Mouse (Mus musculus): ENCODE results near the gene Cntfr. TPM values are rescaled to one million over a fixed set of nuclear protein-coding genes. Genes with fewer than 3 reads are reported as not detected.

Cntfr gene
- polyA plus RNA-seq, 1 experiment from 2014 or later = 0.22 TPM

GRCm38 (mm10) chr4:41622071-41622470 lies 74.8 kb downstream of the Cntfr start:
- ATAC-seq (ENCODE audit: low read depth) = no peak
- no peaks in the 10 kb centered on the region for H3K27me3 ChIP-seq (ENCODE audit: control insufficient read depth, insufficient read depth, low read depth, low read length)
- no peak overlapping the region for H3K27ac ChIP-seq (ENCODE audit: low read length)
- no peaks in the 10 kb centered on the region for H3K36me3 ChIP-seq (ENCODE audit: control insufficient read depth, insufficient read depth)
- no peak overlapping the region for H3K9ac ChIP-seq (ENCODE audit: low read depth, low read length)
- no peak overlapping the region for H3K4me3 ChIP-seq (ENCODE audit: low read depth, low read length)
- no peak overlapping the region for H3K4me2 ChIP-seq (ENCODE audit: low read depth, low read length)
- 76% methylated on average over 14 of the region's 14 CpGs for WGBS (ENCODE audit: insufficient replicate concordance)
- no peaks in the 10 kb centered on the region for H3K9me3 ChIP-seq (replicated peaks; ENCODE audit: control insufficient read depth, low read length)
- no peaks in the 10 kb centered on the region for H3K4me1 ChIP-seq (ENCODE audit: control insufficient read depth, low read depth, low read length)

DNA sequence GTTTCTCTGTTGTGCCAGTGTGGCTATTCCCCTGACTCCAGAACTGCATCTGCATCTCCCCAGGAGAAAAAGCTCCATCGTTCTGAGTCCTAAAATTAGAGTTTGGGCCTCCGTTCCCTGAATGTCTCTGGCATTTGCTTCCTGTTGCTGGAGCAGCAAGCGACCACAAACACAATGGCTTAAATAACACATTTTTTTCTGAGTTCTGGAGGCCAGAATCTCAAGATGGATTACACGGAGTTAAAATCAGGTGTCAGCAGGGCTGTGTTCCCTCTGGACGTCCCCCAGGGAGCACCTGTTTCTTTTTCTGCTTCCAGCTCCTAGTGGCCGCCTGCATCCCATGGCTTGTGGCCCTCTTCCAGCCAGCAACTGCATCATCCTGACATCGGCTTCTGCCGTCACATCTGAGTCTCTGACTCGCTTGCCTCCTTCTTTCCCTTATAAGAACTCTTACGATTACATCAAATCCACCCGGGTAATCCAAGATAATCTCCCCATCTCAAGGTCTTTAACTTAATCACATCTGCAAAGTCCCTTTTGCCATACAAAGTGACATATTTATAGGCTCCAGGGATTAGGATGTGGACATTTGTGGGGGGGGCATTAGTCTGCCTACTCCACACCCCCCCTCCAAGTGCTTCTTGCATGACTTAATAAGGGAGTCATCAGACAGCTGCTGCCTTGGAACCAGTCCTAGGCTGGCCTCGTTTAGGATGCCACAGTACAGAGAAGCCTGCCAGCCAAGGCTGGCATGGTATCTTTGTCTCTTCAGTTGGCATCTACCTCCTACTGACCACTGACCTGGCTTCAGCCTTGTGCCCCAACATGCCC lies 77.8 kb downstream of the Cntfr start:
- Histone ChIP-seq H3K4me3 (ENCODE audit: low read depth, low read length) (no peak overlapping the region), H3K9me3 (replicated peaks; ENCODE audit: control insufficient read depth, low read length) (no peaks in the 10 kb centered on the region), H3K27me3 (ENCODE audit: control insufficient read depth, insufficient read depth, low read depth, low read length) (no peaks in the 10 kb centered on the region), H3K4me1 (ENCODE audit: control insufficient read depth, low read depth, low read length) (no peaks in the 10 kb centered on the region), H3K36me3 (ENCODE audit: control insufficient read depth, insufficient read depth) (no peaks in the 10 kb centered on the region), H3K9ac (ENCODE audit: low read depth, low read length) (no peak overlapping the region), H3K4me2 (ENCODE audit: low read depth, low read length) (no peak overlapping the region), H3K27ac (ENCODE audit: low read length) (no peak overlapping the region)
- 48% methylated on average over 12 of the region's 12 CpGs for WGBS (ENCODE audit: insufficient replicate concordance)
- ATAC-seq (ENCODE audit: low read depth) = no peak

GRCm38 (mm10) chr4:41615661-41616599 lies 81.0 kb downstream of the Cntfr start:
- H3K4me2 ChIP-seq (ENCODE audit: low read depth, low read length) = no peak overlapping the region
- no peaks in the 10 kb centered on the region for H3K9me3 ChIP-seq (replicated peaks; ENCODE audit: control insufficient read depth, low read length)
- ATAC-seq (ENCODE audit: low read depth) = no peak
- H3K36me3 ChIP-seq (ENCODE audit: control insufficient read depth, insufficient read depth) = no peaks in the 10 kb centered on the region
- WGBS (ENCODE audit: insufficient replicate concordance) = 57% methylated on average over 9 of the region's 9 CpGs
- no peaks in the 10 kb centered on the region for H3K4me1 ChIP-seq (ENCODE audit: control insufficient read depth, low read depth, low read length)
- H3K27ac ChIP-seq (ENCODE audit: low read length) = no peak overlapping the region
- H3K9ac ChIP-seq (ENCODE audit: low read depth, low read length) = no peak overlapping the region
- H3K4me3 ChIP-seq (ENCODE audit: low read depth, low read length) = no peak overlapping the region
- H3K27me3 ChIP-seq (ENCODE audit: control insufficient read depth, insufficient read depth, low read depth, low read length) = no peaks in the 10 kb centered on the region

- ATAC-seq (ENCODE audit: low read depth) = no peak
- 8% methylated on average over 7 of the region's 7 CpGs for WGBS (ENCODE audit: insufficient replicate concordance)
Measured at GRCm38 (mm10) chr4:41614156-41614555, 82.7 kb downstream of the Cntfr start.

GRCm38 (mm10) chr4:41612166-41612565 lies 84.7 kb downstream of the Cntfr start:
- WGBS (ENCODE audit: insufficient replicate concordance) = 48% methylated on average over 8 of the region's 8 CpGs
- Histone ChIP-seq H3K36me3 (ENCODE audit: control insufficient read depth, insufficient read depth) (no peaks in the 10 kb centered on the region), H3K4me2 (ENCODE audit: low read depth, low read length) (no peak overlapping the region), H3K27me3 (ENCODE audit: control insufficient read depth, insufficient read depth, low read depth, low read length) (no peaks in the 10 kb centered on the region), H3K9ac (ENCODE audit: low read depth, low read length) (no peak overlapping the region), H3K4me1 (ENCODE audit: control insufficient read depth, low read depth, low read length) (no peaks in the 10 kb centered on the region), H3K27ac (ENCODE audit: low read length) (no peak overlapping the region), H3K9me3 (replicated peaks; ENCODE audit: control insufficient read depth, low read length) (no peaks in the 10 kb centered on the region), H3K4me3 (ENCODE audit: low read depth, low read length) (no peak overlapping the region)
- no peak for ATAC-seq (ENCODE audit: low read depth)

More at GRCm38 (mm10) chr4:41614156-41614555, 82.7 kb downstream of the Cntfr start:
- Histone ChIP-seq H3K4me2 (ENCODE audit: low read depth, low read length) (no peak overlapping the region), H3K4me3 (ENCODE audit: low read depth, low read length) (no peak overlapping the region), H3K4me1 (ENCODE audit: control insufficient read depth, low read depth, low read length) (no peaks in the 10 kb centered on the region), H3K36me3 (ENCODE audit: control insufficient read depth, insufficient read depth) (no peaks in the 10 kb centered on the region), H3K9me3 (replicated peaks; ENCODE audit: control insufficient read depth, low read length) (no peaks in the 10 kb centered on the region), H3K27me3 (ENCODE audit: control insufficient read depth, insufficient read depth, low read depth, low read length) (no peaks in the 10 kb centered on the region), H3K27ac (ENCODE audit: low read length) (no peak overlapping the region), H3K9ac (ENCODE audit: low read depth, low read length) (no peak overlapping the region)

DNA sequence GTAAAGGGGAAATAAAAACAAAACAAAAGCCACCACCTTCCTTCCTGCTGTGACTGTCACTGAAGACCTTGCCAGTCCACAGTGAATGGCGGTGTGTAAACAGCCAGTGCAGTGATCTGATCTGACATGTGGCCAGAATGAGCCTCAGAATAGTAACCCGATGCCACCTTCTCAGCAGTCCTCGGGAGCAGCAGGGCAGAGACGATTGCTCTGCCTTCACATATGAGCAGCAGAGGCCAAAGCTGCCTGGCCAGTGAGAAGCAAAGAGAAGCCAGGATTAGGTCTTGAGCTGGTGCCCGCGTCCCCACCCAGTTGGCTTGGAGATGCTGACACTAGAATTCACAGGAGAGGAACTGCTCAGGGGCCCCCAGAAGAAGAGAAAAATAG lies 86.3 kb downstream of the Cntfr start:
- Histone ChIP-seq H3K36me3 (ENCODE audit: control insufficient read depth, insufficient read depth) (no peaks in the 10 kb centered on the region), H3K4me3 (ENCODE audit: low read depth, low read length) (no peak overlapping the region), H3K4me2 (ENCODE audit: low read depth, low read length) (no peak overlapping the region), H3K4me1 (ENCODE audit: control insufficient read depth, low read depth, low read length) (no peaks in the 10 kb centered on the region), H3K9me3 (replicated peaks; ENCODE audit: control insufficient read depth, low read length) (no peaks in the 10 kb centered on the region), H3K27me3 (ENCODE audit: control insufficient read depth, insufficient read depth, low read depth, low read length) (no peaks in the 10 kb centered on the region), H3K27ac (ENCODE audit: low read length) (no peak overlapping the region), H3K9ac (ENCODE audit: low read depth, low read length) (no peak overlapping the region)
- 27% methylated on average over 6 of the region's 6 CpGs for WGBS (ENCODE audit: insufficient replicate concordance)
- ATAC-seq (ENCODE audit: low read depth) = no peak

- ATAC-seq (ENCODE audit: low read depth) = no peak
- Histone ChIP-seq H3K27me3 (ENCODE audit: control insufficient read depth, insufficient read depth, low read depth, low read length) (no peaks in the 10 kb centered on the region), H3K4me3 (ENCODE audit: low read depth, low read length) (no peak overlapping the region), H3K4me2 (ENCODE audit: low read depth, low read length) (no peak overlapping the region), H3K27ac (ENCODE audit: low read length) (no peak overlapping the region), H3K36me3 (ENCODE audit: control insufficient read depth, insufficient read depth) (no peaks in the 10 kb centered on the region), H3K9me3 (replicated peaks; ENCODE audit: control insufficient read depth, low read length) (no peaks in the 10 kb centered on the region), H3K4me1 (ENCODE audit: control insufficient read depth, low read depth, low read length) (no peaks in the 10 kb centered on the region), H3K9ac (ENCODE audit: low read depth, low read length) (no peak overlapping the region)
- WGBS (ENCODE audit: insufficient replicate concordance) = 59% methylated on average over 10 of the region's 10 CpGs
Measured at GRCm38 (mm10) chr4:41609681-41610593, 87.0 kb downstream of the Cntfr start.
